Comparison of ENCODE assay signal across 7 mouse cellular contexts in the genomic region with DNA sequence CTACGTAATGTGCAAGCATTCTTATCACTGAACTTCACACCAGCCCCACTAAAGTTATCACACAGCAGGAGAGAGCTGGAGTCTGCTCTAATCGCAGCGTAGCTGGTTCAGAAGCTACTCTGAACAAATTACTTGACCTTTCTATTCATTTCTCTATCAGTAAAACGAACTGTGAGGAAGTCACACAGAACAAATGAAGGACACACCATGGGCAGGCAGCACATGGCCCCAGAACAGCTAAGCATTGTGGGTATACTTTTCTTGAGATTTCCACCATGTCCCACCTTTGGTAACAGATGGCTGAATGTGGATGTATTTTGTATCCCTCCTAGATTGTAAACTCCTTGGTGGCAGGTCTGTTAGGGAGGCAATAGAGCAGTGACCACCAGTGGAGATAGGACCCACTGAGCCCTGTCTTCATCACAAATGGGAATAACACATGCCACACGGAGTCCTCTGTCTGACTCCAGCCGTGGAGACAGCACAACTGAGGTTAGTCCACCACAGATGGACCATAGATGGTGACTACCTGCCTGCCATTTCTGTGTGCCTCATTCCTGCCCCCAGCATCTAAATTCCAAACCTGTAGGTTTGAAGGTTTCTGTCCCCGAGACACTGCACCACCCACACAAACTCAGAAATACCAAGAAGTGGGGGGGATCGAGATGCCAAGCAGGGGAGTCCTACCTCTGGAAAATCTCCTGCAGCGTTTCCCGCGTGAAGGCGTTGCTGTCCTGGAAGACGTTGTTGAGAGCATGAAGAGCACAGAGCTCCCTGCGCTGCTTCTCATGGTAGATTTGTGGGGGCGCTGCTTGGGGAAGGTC. TPM values are rescaled to one million over a fixed set of nuclear protein-coding genes. Genes with fewer than 3 reads are reported as not detected.
A peak's percentile ranks its signal among the peaks of the same experiment; 100 is the strongest.
DNase-seq lines count a peak whose midpoint lies in the region; ATAC-seq lines count a peak whose summit lies in the region.

No protein-coding gene starts in this region.

- H3K9ac ChIP-seq in lung, embryonic 15.5 days = peak overlapping the region; percentile 92
- H3K9ac ChIP-seq in embryonic facial prominence, embryonic 15.5 days = peak overlapping the region; percentile 47
- peak overlapping the region; percentile 78 for H3K9ac ChIP-seq in neural tube, embryonic 15.5 days (replicated peaks)

- H3K36me3 ChIP-seq in lung, embryonic 15.5 days = no peaks in the 10 kb centered on the region
- H3K36me3 ChIP-seq in embryonic facial prominence, embryonic 15.5 days = 0 out of 2 replicates have a peak, but pooled peaks cover 7% of the 10 kb centered on the region
- peaks cover 14% of the 10 kb centered on the region for H3K36me3 ChIP-seq in limb, embryonic 10.5 days
- no peaks in the 10 kb centered on the region for H3K36me3 ChIP-seq in neural tube, embryonic 15.5 days

- H3K4me3 ChIP-seq in lung, embryonic 15.5 days = peak overlapping the region; percentile 86
- peak overlapping the region; percentile 94 for H3K4me3 ChIP-seq in embryonic facial prominence, embryonic 15.5 days (replicated peaks)
- H3K4me3 ChIP-seq in limb, embryonic 10.5 days = peak overlapping the region; percentile 92
- H3K4me3 ChIP-seq in neural tube, embryonic 15.5 days (replicated peaks) = peak overlapping the region; percentile 75

- no peak for ATAC-seq in lung, embryonic 15.5 days (ENCODE audit: borderline replicate concordance, extremely low read depth, low FRiP score, low TSS enrichment)
- no peak for ATAC-seq in embryonic facial prominence, embryonic 15.5 days (ENCODE audit: insufficient number of reproducible peaks, low FRiP score, low TSS enrichment, low read depth)
- ATAC-seq in neural tube, embryonic 15.5 days (ENCODE audit: low FRiP score) = no peak
- ATAC-seq in megakaryocyte progenitor cell, adult 5-6 weeks (replicated peaks; ENCODE audit: poor library complexity) = no peak

- peak overlapping the region; percentile 81 for H3K4me2 ChIP-seq in lung, embryonic 15.5 days
- peak overlapping the region; percentile 73 for H3K4me2 ChIP-seq in embryonic facial prominence, embryonic 15.5 days (replicated peaks)
- peak overlapping the region; percentile 82 for H3K4me2 ChIP-seq in neural tube, embryonic 15.5 days

- no peaks in the 10 kb centered on the region for H3K9me3 ChIP-seq in lung, embryonic 15.5 days
- H3K9me3 ChIP-seq in embryonic facial prominence, embryonic 15.5 days (replicated peaks) = no peaks in the 10 kb centered on the region
- no peaks in the 10 kb centered on the region for H3K9me3 ChIP-seq in limb, embryonic 10.5 days (replicated peaks)
- H3K9me3 ChIP-seq in neural tube, embryonic 15.5 days (replicated peaks) = no peaks in the 10 kb centered on the region

- WGBS in lung, embryonic 15.5 days = 4% methylated on average over 15 of the region's 15 CpGs
- WGBS in embryonic facial prominence, embryonic 15.5 days = 14% methylated on average over 15 of the region's 15 CpGs
- 28% methylated on average over 15 of the region's 15 CpGs for WGBS in limb, embryonic 10.5 days
- 17% methylated on average over 15 of the region's 15 CpGs for WGBS in neural tube, embryonic 15.5 days

- peaks cover 56% of the 10 kb centered on the region for H3K4me1 ChIP-seq in lung, embryonic 15.5 days
- H3K4me1 ChIP-seq in embryonic facial prominence, embryonic 15.5 days = peaks cover 54% of the 10 kb centered on the region
- H3K4me1 ChIP-seq in limb, embryonic 10.5 days = peaks cover 59% of the 10 kb centered on the region
- peaks cover 63% of the 10 kb centered on the region for H3K4me1 ChIP-seq in neural tube, embryonic 15.5 days

- no peak overlapping the region for H3K27ac ChIP-seq in lung, embryonic 15.5 days
- H3K27ac ChIP-seq in embryonic facial prominence, embryonic 15.5 days (replicated peaks) = no peak overlapping the region
- peak overlapping the region; percentile 95 for H3K27ac ChIP-seq in limb, embryonic 10.5 days
- H3K27ac ChIP-seq in neural tube, embryonic 15.5 days (replicated peaks) = no peak overlapping the region

- DNase-seq in lung, postnatal 36 days = no peak
- DNase-seq in limb, embryonic 10.5 days (ENCODE audit: low spot score) = no peak
- no peak for DNase-seq in layer of hippocampus, adult 8-10 months (ENCODE audit: low spot score in 2 of 2)

- H3K27me3 ChIP-seq in lung, embryonic 15.5 days = no peaks in the 10 kb centered on the region
- no peaks in the 10 kb centered on the region for H3K27me3 ChIP-seq in embryonic facial prominence, embryonic 15.5 days
- no peaks in the 10 kb centered on the region for H3K27me3 ChIP-seq in limb, embryonic 10.5 days (ENCODE audit: low read depth, poor library complexity, severe bottlenecking)
- no peaks in the 10 kb centered on the region for H3K27me3 ChIP-seq in neural tube, embryonic 15.5 days (replicated peaks)

RNA-seq across cellular contexts. Expression of a gene that starts 1.5 kb away (rescaled TPM):
- polyA plus RNA-seq in lung, embryonic 15.5 days (2015; fragmentation: Nextera tagmentation; extraction: Ambion mirVana) = 21.1 and 21.2 TPM in 2 replicates
- 27.0 and 28.0 TPM in 2 replicates for polyA plus RNA-seq in embryonic facial prominence, embryonic 15.5 days (2015; fragmentation: Nextera tagmentation; extraction: Ambion mirVana)
- 23.8 and 24.6 TPM in 2 replicates for polyA plus RNA-seq in limb, embryonic 10.5 days (2016; fragmentation: Nextera tagmentation; extraction: Ambion mirVana)
- polyA plus RNA-seq in neural tube, embryonic 15.5 days (2015; fragmentation: Nextera tagmentation; extraction: Ambion mirVana) = 20.6 and 21.8 TPM in 2 replicates
- total RNA-seq in megakaryocyte progenitor cell, adult 5-6 weeks (2015) = 16.0 and 18.9 TPM in 2 replicates
- total RNA-seq in megakaryocyte progenitor cell, adult 5-6 weeks (2017) = 25.1 and 26.2 TPM in 2 replicates
- total RNA-seq in layer of hippocampus, adult 8-10 months (2022) = 10 to 100 TPM; 43.5 to 54.0 (median 46.4) TPM

RNA-seq across cellular contexts. Expression of a gene that starts 4.4 kb away (rescaled TPM):
- 34.4 and 35.1 TPM in 2 replicates for polyA plus RNA-seq in lung, embryonic 15.5 days (2015; fragmentation: Nextera tagmentation; extraction: Ambion mirVana)
- 36.4 and 39.1 TPM in 2 replicates for polyA plus RNA-seq in embryonic facial prominence, embryonic 15.5 days (2015; fragmentation: Nextera tagmentation; extraction: Ambion mirVana)
- 48.6 and 53.9 TPM in 2 replicates for polyA plus RNA-seq in limb, embryonic 10.5 days (2016; fragmentation: Nextera tagmentation; extraction: Ambion mirVana)
- 43.2 and 44.0 TPM in 2 replicates for polyA plus RNA-seq in neural tube, embryonic 15.5 days (2015; fragmentation: Nextera tagmentation; extraction: Ambion mirVana)
- total RNA-seq in megakaryocyte progenitor cell, adult 5-6 weeks (2015) = 31.0 and 34.5 TPM in 2 replicates
- 48.2 and 58.6 TPM in 2 replicates for total RNA-seq in megakaryocyte progenitor cell, adult 5-6 weeks (2017)
- total RNA-seq in layer of hippocampus, adult 8-10 months (2022) = 10 to 100 TPM; 49.4 to 61.5 (median 52.8) TPM

RNA-seq across cellular contexts. Expression of a gene that starts 15.6 kb away (rescaled TPM):
- 235 and 247 TPM in 2 replicates for polyA plus RNA-seq in lung, embryonic 15.5 days (2015; fragmentation: Nextera tagmentation; extraction: Ambion mirVana)
- polyA plus RNA-seq in embryonic facial prominence, embryonic 15.5 days (2015; fragmentation: Nextera tagmentation; extraction: Ambion mirVana) = 207 and 210 TPM in 2 replicates
- polyA plus RNA-seq in limb, embryonic 10.5 days (2016; fragmentation: Nextera tagmentation; extraction: Ambion mirVana) = 253 and 284 TPM in 2 replicates
- 231 and 246 TPM in 2 replicates for polyA plus RNA-seq in neural tube, embryonic 15.5 days (2015; fragmentation: Nextera tagmentation; extraction: Ambion mirVana)
- 197 and 207 TPM in 2 replicates for total RNA-seq in megakaryocyte progenitor cell, adult 5-6 weeks (2015)
- total RNA-seq in megakaryocyte progenitor cell, adult 5-6 weeks (2017) = 85.1 and 112 TPM in 2 replicates
- 100 to 1,000 TPM in 3 of 4 experiments, 10 to 100 TPM in 1; 89.4 to 103 (median 101) TPM for total RNA-seq in layer of hippocampus, adult 8-10 months (2022)

RNA-seq across cellular contexts. Expression of a gene that starts 27.3 kb away (rescaled TPM):
- polyA plus RNA-seq in lung, embryonic 15.5 days (2015; fragmentation: Nextera tagmentation; extraction: Ambion mirVana) = 63.9 and 65.6 TPM in 2 replicates
- 67.3 and 78.6 TPM in 2 replicates for polyA plus RNA-seq in embryonic facial prominence, embryonic 15.5 days (2015; fragmentation: Nextera tagmentation; extraction: Ambion mirVana)
- 58.4 and 65.6 TPM in 2 replicates for polyA plus RNA-seq in limb, embryonic 10.5 days (2016; fragmentation: Nextera tagmentation; extraction: Ambion mirVana)
- polyA plus RNA-seq in neural tube, embryonic 15.5 days (2015; fragmentation: Nextera tagmentation; extraction: Ambion mirVana) = 85.0 and 94.6 TPM in 2 replicates
- 13.8 and 19.0 TPM in 2 replicates for total RNA-seq in megakaryocyte progenitor cell, adult 5-6 weeks (2015)
- 47.9 and 65.2 TPM in 2 replicates for total RNA-seq in megakaryocyte progenitor cell, adult 5-6 weeks (2017)
- total RNA-seq in layer of hippocampus, adult 8-10 months (2022) = 10 to 100 TPM; 34.6 to 45.5 (median 38.6) TPM

RNA-seq across cellular contexts. Expression of a gene that starts 27.5 kb away (rescaled TPM):
- polyA plus RNA-seq in lung, embryonic 15.5 days (2015; fragmentation: Nextera tagmentation; extraction: Ambion mirVana) = 1.6 TPM in 2 replicates
- 1.8 and 1.9 TPM in 2 replicates for polyA plus RNA-seq in embryonic facial prominence, embryonic 15.5 days (2015; fragmentation: Nextera tagmentation; extraction: Ambion mirVana)
- polyA plus RNA-seq in limb, embryonic 10.5 days (2016; fragmentation: Nextera tagmentation; extraction: Ambion mirVana) = 1.0 and 2.1 TPM in 2 replicates
- 3.0 and 3.7 TPM in 2 replicates for polyA plus RNA-seq in neural tube, embryonic 15.5 days (2015; fragmentation: Nextera tagmentation; extraction: Ambion mirVana)
- 0.61 and 1.5 TPM in 2 replicates for total RNA-seq in megakaryocyte progenitor cell, adult 5-6 weeks (2015)
- total RNA-seq in megakaryocyte progenitor cell, adult 5-6 weeks (2017) = 0.92 and 1.4 TPM in 2 replicates
- total RNA-seq in layer of hippocampus, adult 8-10 months (2022) = 10 to 100 TPM in 3 of 4 experiments, 1 to 10 TPM in 1; 8.8 to 12.5 (median 11.6) TPM
